Mouse (Mus musculus) fibroblast of lung, adult 2 months (primary cell): ENCODE data around the gene Rbfox3.

Experiments used
- DNase-seq: peaks from one replicate; pipeline ENCODE4 v3.0.0-alpha.2; 2011; ENCODE audit warnings: low read depth

The Rbfox3 gene

DNA sequence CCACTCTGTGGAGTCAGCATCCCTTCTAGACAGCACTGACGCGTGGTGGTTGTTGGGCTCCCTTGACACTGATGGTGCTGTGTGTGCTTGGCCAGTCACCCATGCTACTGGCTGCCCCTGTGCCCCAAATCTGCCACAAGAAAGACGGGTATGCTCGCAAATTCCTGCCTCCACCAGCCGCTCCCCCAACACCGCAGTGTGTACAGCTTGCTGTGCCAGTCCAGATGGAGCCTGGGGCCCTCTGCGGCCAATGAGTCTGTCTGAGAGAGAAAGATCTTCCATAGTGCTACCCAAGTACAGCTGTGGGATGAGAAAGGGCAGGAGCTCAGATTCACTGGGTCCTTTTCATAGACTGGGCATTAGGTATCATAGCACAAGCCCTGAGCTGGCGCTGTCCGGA is 309.9 kb downstream of the Rbfox3 start:
- DNase-seq, result no peak

DNA sequence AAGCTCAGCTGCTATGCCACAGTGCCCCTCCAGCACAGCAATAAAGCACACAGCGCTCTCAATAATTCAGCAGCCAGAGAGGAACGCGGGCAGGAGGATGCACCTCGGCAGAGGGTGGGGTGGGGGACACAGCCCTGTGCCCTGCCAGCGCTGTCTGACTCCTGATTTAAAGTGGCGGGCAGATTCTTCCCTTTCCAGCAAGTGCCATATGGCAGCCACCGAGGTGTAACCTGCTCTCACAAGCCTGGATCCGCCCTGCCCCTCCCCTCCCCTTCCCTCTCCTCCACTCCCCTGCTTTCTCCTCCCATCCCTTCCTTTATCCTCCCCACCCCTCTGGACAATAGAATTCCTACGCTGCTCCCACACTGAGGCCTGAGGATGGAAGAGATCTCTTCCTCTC is 311.2 kb downstream of the Rbfox3 start:
- no peak for DNase-seq

DNA sequence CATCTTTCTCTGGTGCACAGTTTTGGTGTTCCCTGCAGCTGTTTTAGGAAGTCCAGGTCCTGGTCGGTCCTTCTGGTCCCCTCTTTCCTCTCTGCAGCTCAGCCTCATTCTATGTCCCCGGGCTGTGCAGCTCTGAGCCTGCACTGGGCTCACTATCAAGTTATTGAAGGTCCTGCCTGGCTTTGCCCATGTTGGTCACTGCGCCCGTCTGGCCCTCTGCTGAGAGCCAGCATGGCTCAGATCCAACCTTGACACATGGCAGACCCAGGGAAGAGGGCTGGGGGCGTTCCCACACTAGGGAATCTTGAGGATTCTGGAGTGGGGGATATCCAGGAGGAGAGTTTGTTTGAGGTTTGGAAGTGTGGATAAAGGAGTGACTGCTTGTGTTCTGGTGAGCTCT is 312.7 kb downstream of the Rbfox3 start:
- no peak for DNase-seq

DNA sequence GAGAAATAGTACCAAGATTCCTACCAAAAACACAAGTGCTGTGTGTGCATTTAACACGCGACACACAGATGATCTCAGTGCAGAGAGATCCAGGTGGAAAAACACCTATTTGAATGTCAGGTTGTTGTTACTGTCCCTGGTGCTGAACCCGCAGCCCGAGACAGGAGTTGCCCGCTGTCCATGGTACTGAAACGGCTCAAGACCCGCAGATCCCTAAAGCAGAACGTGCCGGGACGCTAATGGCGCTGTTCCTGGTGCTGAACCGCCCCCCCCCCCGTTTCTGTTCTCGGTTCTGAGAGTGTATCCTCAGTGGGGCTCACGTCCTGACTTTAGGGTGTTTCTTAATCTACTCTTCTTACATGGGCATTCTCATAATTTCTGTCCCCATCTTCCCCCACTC is 326.6 kb downstream of the Rbfox3 start:
- DNase-seq, result peak; percentile 16

DNA sequence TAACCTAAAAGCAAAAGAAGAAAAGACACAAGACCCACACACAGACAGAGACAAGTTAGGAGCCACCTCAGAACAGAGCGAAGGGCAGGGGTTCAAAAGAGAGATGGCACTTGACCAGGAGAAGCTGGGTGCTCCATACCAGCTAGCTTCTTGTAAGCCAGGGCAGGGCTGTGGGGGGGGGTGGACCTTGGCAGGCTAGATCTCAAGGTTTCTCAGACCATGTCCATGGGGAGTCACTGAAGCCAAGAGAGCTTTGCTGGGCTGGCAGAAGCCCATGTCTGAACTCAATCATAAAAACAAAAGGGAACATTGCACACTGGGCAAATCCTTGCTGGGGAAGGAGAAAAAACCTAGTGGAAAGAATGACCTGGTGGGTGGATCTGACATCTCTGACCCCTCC is 327.4 kb downstream of the Rbfox3 start:
- no peak for DNase-seq

- DNase-seq, result no peak
Measured at GRCm38 (mm10) chr11:118583573-118583972, 327.8 kb downstream of the Rbfox3 start.

- no peak for DNase-seq
Measured at GRCm38 (mm10) chr11:118581019-118581418, 330.4 kb downstream of the Rbfox3 start.

DNA sequence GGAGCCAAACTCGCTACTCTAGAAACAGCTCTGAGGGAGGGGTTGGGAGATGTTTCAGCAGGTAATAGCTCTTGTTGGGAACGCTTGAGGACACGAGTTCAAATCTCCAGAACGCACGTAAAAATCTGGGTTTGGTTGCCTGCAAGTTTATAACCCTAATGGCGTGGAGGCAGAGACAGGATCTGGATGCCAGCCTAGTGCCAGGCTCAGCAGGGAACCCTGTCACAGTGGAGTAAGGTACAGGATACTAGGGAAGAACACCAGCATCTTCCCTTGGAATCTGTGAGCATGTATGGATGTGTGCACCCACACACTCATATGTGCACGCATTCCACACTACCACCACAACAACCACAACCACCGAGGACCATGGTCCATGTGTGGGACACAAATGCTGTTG is 331.8 kb downstream of the Rbfox3 start:
- DNase-seq, result no peak

- DNase-seq, result no peak
Measured at GRCm38 (mm10) chr11:118577271-118577670, 334.1 kb downstream of the Rbfox3 start.

- DNase-seq, result no peak
Measured at GRCm38 (mm10) chr11:118576611-118577010, 334.8 kb downstream of the Rbfox3 start.

DNA sequence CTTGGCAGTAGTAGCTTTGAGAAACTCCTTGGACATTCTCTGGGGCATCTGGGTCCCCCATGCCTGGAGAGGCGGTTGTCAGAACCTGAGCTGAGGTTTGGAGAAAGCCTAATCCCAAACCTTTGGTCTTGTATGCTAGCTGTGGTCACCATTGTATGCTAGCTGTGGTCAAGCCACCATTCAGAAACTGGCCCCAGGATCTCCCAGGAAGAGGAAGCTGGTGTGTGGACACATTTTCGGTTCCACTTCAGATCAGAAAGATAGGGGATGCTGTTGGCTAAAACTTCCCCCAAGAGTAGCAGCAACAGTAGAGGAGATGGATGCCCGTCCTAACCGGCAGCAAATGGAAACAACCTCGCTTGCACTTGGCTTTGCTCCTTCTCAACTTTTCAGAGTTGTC is 337.0 kb downstream of the Rbfox3 start:
- DNase-seq, result no peak

DNA sequence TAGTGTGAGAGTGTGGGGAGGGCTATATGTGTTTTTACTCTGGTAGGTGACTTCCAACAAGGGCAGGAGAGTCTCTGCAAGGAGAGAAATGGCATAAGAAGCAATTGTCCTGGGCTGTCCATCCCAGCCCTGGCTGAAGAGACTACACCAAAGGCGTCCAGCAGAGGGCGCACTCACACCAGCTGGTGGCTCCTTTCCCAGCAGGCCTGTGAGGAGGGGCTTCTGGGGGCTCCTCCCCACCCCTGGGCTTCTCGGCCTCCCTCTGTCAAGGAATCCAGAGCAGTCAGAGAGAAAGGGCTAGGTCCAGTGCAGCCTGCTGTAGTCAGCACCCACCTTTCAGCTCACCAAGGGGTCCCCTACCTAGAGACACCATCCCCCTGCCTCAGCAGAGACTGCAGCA is 337.8 kb downstream of the Rbfox3 start:
- DNase-seq, result no peak

- no peak for DNase-seq
Measured at GRCm38 (mm10) chr11:118573000-118573399, 338.4 kb downstream of the Rbfox3 start.

GRCm38 (mm10) chr11:118570164-118570563 is 341.2 kb downstream of the Rbfox3 start:
- no peak for DNase-seq

GRCm38 (mm10) chr11:118569571-118570062 is 341.8 kb downstream of the Rbfox3 start:
- DNase-seq, result no peak

DNA sequence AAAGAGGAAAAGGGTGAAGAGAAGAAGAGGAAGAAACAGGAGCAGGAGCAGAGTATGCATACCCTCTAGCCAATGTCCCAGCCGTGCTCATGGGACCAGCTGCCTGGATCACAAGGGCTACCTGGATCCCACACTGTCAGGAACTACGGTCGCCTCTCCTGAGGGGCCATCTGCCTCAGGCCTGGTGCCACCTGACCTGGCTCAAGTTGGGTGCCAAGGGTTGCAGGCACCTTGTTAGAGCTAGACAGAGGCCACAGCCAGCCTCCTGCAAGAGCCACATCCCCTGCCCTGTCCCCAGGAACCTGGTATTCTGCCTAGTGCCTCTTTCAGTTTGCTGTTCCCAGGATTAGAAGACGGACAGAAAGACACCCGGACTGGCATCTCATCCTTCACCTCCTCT is 347.5 kb downstream of the Rbfox3 start:
- no peak for DNase-seq

DNA sequence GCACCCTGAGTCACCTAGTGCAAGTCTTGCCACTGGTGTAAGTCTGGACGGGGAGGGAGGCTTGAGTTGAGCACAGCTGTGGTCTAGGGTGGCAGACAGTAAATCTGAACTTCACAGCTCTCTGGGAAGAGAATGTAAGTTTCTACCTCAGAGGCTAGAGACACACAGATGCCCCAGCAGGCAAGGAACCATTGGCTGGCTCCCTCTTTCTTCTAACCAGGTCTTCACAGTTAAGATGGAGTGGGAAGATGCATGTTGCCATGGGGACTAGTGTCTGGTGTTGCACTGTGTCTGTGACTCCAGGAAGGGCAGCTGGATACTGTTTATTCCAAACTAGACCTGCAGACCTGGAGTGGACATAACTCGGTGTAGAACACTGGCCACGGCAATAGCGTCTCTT is 348.6 kb downstream of the Rbfox3 start:
- no peak for DNase-seq

- DNase-seq, result no peak
Measured at GRCm38 (mm10) chr11:118558193-118558592, 353.2 kb downstream of the Rbfox3 start.

GRCm38 (mm10) chr11:118555631-118556030 is 355.8 kb downstream of the Rbfox3 start:
- no peak for DNase-seq

DNA sequence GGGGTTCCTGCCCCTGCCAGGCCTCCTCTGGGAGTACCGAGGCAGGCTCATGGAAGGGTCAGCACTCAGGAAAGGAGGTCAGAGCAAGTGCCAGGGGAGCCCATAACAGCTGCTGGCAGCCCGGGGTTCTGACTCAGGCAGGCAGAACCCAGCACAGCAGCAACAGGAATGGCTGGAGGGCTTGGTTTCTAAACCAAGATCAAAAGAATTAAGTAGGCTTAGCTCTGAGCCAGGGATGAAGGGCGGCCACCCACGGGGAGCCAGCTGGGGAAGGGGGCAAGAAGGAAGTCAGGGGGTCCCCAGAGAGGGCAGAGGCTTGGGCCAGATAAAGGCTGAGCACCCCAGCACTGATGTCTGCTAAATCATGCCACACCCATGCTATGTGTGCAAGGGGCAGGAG is 356.9 kb downstream of the Rbfox3 start:
- DNase-seq, result no peak

- DNase-seq, result no peak
Measured at GRCm38 (mm10) chr11:118553926-118554325, 357.5 kb downstream of the Rbfox3 start.

GRCm38 (mm10) chr11:118553001-118553400 is 358.4 kb downstream of the Rbfox3 start:
- no peak for DNase-seq

DNA sequence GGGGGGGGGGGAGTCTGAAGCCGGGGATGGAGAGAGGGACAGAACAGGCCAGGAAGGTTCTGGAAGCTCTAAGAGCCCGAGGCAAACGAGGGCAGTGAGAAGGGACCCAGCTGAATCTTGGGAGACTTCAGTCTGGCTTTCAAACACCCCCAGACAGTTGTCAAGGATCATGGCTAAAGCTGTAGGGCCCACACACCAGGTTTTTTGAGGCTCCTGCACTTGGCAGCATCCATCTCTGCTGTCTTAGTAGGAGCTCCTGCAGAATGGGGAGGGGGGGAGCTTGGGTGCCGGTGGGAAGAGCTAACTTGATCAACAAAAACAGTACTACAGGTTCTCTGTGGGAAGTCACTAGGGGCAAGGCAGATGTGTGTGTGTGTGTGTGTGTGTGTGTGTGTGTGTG is 358.9 kb downstream of the Rbfox3 start:
- no peak for DNase-seq

- DNase-seq, result no peak
Measured at GRCm38 (mm10) chr11:118551705-118552104, 359.7 kb downstream of the Rbfox3 start.
